Mouse (Mus musculus) natural killer cell, adult 2 months (primary cell): Measurements from ENCODE around the gene Vmn1r1.

Source experiments
- DNase-seq, 2 experiments: peaks; one replicate each; pipeline ENCODE4 v3.0.0; 2022; ENCODE audit warnings: low spot score in 2 of 2

Vmn1r1 gene

DNA sequence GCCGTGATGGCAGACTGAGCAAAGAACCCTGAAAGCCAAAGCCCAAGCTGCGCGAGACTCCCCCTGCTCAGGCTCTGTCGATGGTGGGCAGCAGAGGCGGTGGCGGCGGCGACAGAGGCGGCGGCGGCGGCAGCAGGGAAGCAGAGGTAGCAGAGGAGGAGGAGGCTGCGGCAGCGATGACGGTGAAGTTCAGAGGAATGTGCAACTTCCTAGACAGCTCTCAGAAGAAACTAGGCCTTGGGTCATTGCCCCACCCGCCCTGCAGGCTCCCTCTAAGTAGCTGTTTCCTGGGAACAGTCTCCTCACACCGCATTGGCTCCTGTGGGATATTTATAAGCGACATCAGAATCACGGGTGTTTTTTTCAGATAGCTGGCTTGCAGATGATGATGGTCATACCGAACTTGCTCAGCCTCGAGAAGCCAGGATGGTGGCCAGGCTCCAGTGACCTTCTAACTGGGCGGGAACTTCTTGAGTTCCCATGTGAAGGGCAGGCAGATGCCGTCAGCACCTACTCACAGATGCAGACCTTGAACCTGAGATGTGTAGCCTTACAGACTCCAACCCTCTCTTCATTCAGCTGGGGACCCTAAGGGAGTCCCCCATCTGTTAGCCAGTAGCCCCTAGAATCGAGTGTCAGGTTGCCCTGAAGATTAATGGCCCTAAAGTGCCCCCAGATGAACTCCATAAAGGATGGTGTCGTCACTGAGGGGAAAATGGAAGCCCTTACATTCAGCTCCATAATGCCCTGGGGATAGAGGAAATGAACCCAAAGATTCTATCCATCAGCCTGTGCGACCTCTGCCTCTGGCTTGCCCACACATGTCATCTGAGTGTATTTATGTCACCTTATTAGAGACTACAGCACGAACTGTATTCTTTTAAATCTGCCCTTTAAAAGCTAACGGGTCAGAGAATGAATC lies 26.8 kb downstream of the Vmn1r1 start:
- DNase-seq, result no peak

DNA sequence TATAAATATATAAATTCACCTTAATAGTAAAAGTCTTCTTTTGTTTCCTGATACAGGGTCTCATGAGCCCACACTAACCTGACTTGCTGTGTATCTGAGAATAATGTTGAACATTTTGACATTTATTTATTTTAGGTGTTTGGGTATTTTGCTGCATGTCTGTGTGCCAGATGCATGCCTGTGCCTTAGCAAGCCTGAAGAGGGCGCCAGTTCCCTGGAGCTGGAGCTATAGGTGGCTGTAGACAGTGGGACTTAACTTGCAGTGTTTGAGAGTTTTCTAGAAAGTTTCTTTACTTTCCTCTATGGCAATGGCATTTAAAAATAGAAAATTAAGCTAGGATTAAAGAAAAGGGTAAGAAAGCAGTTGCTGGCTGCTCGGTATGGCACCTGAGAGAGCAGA lies 33.5 kb downstream of the Vmn1r1 start:
- peak; percentile 30 to 43 for DNase-seq

DNA sequence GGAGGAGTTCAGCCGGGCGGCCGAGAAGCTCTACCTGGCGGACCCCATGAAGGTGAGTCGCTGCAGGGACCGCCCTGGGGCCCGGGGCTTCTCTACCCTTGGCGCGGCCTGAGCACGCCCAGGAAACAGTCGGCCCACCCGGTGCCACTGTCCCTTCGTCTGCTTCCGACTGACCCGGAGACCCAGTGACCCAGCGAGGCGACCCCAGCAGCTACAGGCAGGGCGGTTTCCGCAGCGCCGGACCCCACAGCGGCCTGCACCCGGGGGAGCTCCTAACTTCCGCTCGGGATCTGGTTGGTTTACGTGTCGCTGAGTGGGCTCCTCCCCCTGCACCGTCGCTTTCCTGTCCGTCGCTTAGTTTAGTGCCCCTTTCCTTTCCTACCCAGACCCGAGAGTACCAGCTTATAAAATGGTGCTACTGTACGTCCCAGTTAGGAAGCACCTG lies 39.3 kb downstream of the Vmn1r1 start:
- DNase-seq, result peak; percentile 83 to 87

DNA sequence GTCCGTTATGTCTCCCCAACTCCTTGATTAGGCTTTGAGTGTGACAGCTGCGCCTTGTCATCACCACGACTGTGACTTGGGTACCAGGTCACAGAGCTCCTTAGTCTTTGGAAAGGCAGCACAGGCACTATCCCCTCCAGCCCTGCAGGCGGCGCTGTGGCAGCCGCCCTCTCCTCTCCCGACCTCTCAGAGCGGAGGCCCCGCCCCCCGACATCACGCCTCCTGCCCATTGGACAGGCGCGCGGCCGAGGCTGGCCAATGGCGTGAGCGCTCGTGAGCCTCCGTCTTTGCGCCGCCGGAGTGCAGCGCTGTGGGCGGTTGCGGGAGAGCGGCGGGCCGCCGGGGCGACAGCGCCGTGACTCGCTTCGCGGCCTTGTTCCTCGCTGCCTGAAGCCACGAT lies 39.8 kb downstream of the Vmn1r1 start, which contains the start of gene Srp9:
TSS of gene Srp9 (plus strand) at position 232 of the 400 bp plus-strand sequence.
- DNase-seq, result peak; percentile 95 to 97

DNA sequence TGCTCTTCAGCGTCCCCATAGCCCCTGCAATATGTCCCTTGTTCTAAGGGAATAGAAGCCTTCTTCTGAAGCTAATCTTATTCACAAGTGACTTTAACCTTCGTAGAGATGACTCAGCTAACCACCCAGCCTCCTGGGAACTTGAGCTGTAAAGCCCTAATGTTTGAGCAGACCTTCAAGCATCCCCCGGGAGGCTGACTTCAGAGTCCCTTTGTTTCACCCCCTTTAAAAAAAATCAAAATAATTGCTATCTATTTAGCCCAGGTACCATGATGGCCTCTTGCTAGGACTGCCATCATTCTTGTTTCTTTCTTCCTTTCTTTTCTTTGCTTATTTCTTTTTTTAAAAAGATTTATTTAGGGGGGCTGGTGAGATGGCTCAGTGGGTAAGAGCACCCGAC lies 41.9 kb downstream of the Vmn1r1 start:
- DNase-seq, result no peak

DNA sequence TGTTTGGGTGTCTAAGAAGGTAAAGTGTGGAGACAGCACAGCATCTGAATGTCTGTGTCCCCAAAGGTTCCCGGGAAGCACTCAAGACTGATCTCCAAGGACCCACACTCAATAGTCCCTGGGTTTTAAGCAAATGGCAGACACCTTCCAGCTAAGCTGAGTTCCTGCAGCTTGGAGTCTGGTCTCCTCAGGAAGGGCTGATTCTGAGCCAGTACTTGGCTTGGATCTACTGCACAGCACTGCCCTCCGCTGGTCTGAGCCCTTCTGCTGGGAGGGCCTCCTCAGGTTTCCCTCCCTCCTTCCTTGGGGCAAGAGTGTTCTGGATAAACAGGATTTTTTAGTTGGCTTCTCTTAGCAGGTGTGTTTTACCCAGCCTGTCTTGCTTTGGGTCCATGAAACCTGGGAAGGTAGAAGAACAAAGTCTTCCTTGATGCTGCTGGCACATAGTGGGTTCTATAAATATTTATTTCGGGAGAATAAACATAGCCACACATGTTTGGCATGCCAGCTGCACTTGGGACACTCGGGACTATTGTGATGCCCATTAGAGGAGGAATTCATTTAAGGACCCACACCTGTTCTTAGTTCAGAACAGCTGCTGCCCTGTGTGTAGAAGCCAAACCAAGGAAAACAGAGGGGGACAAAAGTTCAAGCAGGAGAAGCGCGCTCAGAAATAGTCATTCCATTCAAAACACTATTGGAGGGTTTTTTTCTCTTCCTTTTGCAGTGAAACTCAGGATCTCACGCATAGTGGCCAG lies 48.5 kb downstream of the Vmn1r1 start:
- DNase-seq, result no peak

DNA sequence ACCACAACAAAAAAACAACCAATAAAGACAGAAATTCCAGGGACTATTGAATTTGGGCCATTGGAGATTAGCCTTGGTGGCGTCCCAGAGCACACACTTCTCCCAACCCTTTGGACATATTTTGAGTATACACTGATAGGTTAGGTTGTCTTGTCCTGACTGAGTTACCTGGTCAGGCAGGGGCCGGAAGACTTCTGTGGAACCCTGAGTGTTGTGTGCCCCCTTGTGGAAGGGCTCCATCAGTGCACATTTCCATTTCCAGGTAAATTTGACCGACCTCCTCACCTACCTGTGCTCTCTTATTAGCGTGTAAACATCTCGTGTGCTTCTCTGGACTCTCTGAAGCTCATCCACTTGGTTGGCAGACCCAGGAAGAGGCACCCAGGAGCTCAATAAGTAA lies 49.1 kb downstream of the Vmn1r1 start:
- peak in 1 of 2 experiments; percentile 24 for DNase-seq

DNA sequence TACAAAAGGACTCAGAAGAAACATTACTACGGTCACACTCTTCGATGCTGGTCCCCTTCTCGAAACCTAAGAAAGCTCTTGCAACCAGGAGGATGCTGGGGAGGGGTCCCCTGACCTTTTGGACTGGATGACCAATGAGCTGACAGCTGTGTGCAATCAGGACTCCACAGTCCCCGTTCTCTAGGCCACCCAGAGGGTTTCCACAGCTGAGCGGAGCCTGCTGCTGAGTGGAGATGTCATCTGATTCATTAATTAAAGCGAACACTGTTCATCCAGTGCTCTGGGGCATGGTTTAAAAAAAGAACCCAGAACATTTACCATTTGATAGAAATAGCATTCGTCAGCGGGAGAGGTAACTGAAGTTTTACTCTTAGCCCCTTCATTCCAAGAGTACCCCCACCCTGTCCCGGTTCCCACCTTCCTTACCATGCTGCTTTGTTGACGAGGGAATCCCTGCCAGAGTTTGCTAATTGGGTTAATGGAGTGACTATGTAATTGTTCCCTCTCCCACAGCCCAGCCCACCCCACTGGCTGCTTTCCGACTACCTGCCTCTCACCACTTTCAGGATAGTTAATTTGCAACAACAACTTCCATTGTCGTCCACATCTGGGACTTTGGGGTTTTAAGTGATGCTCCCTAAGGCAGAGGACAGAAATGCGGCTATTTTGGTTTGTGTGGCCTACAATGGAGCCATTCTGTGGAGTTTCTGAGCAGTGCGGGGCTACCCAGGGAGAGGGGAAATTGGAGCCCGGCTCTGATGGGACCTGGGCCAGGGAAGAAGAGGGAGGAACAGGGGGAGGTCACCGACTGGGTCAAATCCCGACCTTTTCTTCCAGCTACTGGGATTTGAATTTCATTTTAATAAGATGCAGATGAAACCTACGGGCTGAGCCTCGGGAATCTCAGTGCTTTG lies 50.4 kb downstream of the Vmn1r1 start:
- DNase-seq, result no peak

DNA sequence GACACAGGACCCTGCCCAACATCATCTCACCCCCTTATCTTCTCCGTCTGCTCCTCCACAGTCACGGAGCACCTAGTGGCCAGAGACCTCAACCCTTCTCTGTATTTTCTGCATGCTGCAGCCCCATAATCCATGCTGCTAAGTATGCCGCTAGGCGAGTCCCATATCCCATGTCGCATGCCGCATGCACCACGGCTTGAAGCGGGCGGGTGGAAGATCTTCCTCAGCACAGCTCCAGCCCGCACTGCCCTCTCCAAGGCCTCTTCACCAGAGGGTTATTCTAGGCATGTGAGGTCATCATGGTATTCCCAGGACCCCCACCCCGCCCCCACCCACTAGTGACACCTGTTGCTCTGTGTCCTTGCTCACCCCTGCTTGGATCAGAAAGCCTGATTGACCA lies 51.2 kb downstream of the Vmn1r1 start:
- no peak for DNase-seq

DNA sequence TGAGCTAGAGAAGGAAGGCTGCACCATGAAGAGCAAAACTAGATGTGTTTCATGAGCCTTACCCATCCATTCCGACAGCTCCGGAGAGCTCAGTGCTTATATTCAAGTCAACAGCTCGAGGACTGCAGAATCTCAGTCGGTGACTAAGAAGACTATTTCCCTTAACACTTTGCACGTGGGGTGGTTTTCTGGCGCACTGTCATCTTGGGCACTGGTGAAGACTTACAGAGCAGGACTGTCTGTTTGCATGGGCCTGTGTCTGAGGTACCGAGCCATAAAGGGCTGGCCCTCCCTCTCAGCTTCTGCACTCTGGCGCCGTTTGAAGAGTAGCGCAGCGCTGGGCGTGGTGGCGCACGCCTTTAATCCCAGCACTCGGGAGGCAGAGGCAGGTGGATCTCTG lies 51.9 kb downstream of the Vmn1r1 start:
- DNase-seq, result no peak

DNA sequence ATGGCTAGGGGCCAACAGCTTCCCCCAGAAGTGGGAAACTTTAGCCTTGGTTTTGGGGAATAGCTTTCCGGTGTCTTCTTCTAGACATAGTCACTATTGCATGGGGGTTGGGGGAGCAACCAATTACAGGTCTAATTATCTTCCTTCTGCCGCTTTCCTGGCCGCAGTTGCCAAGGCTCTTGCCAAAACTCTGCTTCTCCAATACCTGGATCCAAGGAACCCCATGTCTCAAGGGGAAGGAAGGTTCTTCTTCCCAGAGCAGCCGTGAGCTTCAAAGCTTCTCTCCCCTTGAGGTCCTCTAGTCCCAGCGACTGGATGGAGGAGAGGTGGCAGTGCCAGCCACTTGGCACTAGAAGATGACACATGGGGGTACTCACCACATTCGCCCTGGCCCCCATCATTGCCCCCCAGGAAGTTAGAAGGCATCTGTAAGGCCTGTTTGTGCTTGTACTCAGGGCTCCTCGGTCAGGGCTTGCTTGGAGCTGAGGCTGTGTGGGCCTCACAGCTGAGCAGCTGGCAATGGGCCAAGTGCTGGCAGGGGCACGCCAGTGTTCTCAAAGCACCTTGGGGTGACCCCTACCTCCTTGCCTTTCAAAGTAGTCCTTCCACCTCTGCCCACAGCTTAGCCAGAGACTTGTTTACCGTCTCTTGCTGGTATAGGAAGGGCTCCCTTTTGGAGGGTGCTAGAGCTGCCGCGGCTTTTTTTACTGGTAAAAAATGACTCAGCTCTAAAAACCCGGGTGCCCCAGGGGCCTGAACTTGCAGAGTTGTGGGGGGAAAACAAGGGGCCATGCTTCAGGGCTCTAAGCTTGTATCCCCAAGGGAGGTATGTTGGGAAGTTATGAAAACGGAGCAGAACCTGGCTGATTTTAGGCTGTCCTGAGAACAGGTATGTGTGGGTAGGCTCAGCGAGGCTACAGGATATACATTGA lies 52.6 kb downstream of the Vmn1r1 start:
- no peak for DNase-seq

DNA sequence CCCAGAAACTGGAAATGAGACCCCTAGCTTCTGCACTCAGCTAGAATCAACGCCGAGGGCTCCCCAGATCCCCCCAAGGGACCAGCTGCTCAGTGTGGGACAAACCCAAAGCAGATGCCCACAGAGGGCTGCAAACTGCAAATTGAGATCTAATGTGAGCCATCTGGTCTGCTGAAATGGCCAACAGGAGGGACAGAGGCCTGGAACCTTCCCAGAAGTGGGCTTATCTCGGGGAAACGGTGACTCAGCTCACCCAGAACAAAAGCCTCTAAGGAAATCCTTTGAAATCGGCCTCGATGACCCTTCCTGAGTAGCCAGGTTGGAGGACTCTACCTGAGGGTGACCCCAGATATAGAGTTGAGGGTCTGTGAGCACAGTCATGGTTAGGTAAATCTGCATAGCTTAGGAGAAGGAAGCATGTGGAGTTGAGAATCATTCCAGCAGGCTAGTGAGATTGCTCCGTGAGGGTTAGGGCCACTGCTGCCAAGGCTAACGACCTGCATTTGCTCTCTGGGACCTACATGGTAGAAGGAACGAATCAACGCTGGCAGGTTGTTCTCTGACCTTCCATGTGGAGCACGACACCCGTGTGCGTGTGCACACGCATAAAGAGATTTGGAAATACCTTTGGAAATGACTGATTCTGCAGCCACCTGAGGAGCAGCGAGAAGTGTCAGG lies 53.4 kb downstream of the Vmn1r1 start:
- no peak for DNase-seq

DNA sequence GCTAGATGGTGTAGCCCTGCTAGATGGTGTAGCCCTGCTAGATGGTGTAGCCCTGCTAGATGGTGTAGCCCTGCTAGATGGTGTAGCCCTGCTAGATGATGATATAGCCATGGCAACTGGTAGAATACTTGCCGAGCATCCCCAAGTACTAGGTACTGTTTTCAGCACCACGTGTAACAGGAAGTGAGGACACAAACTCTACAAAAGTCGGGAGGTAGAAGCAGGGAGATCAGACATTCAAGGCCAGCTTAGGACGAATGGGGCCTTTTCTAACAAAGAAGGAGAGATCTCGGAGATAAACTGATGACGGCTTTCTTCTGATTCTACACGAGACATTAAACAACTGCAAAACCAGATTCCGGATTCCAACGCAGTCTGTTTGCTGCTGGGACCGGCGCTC lies 54.1 kb downstream of the Vmn1r1 start:
- DNase-seq, result no peak

DNA sequence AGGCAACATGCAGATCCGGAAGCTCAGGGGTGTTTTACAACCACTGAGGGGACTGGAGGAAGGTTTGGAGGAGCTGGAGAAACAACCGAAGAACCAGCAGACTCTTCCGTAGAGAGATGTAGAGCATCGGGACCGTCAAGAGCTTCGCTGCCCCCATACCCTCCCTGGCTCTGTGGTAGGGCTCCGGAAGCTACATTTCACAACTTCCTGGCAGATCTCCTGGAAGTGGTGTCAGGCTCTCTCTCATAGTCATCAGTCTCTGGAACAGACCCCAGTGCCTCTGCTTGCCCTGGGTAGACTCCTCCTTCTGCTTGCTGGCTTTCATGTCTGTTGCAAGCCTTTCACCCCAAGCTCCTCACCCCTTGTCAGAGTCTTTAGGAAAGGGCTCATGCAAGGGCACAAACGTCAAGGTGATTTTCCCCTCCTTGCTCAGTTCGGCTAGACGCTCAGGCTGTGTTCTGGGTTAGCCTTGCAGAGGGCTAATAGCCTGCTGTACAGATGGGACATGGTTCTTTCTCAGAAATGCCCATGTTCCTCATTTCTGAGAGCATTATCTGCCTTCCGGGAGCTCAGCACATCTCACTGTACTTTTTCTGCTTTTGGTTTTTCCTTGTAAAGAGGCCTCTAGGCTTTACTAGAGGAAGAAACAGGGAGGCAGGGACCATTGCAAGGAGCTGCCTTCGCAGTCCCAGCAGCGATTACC lies 55.7 kb downstream of the Vmn1r1 start:
- DNase-seq, result peak in 1 of 2 experiments; percentile 4

DNA sequence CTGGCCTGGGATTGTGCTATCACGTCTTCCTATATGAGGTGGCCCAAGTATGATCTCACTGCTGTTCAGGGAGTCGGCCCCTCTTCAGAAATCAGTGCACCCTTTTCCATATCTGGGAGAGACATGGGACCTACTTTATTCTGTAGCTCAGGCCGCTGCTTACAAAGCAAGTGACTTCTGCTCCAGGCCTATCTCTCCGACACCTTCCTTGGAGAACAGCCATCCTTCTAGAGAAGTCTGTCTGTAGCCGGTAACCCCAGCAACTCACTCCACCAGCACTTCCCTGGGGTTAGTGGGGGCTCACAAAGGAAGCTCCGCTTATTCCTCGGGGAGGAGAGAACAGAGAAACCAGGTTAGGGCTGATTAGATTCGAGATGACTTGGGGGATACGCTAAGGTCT lies 57.0 kb downstream of the Vmn1r1 start:
- DNase-seq, result no peak

DNA sequence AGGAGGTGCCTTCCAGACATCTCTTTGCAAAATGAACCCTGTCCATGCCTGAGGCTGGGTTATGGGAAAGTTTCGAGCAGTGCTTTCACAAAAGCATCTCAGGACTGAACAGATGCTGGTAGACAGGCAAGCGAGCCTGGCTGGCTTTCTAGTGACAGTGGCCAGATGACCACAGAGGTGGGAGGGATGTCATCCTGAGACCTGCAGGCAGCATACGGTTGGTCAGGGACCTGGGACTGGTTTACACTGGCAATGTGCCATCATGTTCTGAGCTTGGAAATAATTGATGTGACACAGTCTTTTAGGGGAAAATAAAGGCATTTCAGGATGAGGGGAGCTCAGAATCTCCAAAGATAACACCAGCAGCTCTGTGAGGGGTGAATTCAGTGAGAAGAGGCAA lies 59.3 kb downstream of the Vmn1r1 start:
- DNase-seq, result no peak
